Mouse (Mus musculus) skeletal muscle tissue, adult 2 months (tissue): ENCODE results near the gene Gpr142.
A peak's percentile ranks its signal among the peaks of the same experiment; 100 is the strongest.

Experiments
- DNase-seq: peaks from one replicate; pipeline ENCODE4 v3.0.0-alpha.2; 2012; ENCODE audit warnings: low read depth, low spot score

Gene Gpr142

GRCm38 (mm10) chr11:114801906-114802305, 3.2 kb downstream of the Gpr142 start:
- DNase-seq = no peak

- no peak for DNase-seq
Observed at GRCm38 (mm10) chr11:114802540-114803267, 4.0 kb downstream of the Gpr142 start.

GRCm38 (mm10) chr11:114803990-114804389, 5.3 kb downstream of the Gpr142 start:
- DNase-seq = no peak

GRCm38 (mm10) chr11:114807025-114807424, 8.3 kb downstream of the Gpr142 start:
- DNase-seq = no peak

DNA sequence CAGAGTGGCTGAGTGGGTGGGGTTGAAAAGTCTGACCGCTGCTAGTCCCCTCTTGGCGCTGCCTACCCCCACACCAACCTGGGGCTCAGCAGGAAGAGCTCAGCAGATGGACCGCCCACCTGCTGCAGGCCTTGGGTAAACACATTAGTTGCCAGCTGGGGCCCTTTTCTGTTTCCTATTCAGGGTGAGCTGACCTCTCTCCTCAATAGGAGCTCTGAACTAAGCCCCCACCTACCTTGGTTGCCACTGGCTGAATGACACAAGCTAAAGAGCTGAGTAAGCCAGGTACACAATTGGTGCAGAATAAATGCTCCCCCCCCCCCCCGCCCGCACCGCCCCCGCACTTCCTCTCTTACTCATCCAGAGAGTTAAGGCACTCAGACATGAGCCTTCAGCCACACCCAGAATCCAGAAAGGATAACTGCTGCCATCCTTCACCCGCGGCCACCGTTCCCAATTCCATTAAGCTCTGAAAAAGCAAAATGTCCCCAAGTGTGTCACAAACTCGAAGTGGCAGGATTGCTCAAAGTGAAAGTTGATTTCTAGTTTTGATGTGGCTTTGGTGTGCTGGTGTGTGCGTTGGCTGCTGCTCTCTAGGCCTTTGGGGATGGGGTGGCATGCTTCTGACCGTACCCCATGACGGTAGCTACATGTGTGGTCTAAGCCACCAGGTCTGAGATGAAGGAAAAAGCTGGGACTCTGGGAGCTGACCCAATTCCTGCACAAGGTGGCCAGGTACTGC, 9.1 kb downstream of the Gpr142 start:
- DNase-seq = no peak

- no peak for DNase-seq
Observed at GRCm38 (mm10) chr11:114809371-114809770, 10.6 kb downstream of the Gpr142 start.

DNA sequence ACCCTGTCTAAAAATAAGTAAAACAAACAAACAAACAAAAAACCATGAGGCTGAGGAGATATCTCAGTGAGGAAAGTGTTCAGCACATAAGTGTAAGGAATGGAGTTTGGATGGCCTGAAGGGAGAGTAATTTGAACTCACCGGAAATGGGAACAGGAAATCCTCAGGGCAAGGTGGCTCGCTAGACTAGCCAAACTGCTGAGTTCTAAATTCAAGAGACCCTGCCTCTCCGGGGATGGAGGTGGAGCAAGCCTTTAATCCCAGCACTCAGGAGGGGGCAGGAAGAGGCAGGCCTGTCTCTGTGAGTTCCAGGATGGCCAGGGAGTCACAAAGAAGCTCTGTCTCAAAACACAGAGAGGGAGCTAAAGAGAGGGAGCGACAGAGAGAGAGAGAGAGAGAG, 11.6 kb downstream of the Gpr142 start:
- no peak for DNase-seq

DNA sequence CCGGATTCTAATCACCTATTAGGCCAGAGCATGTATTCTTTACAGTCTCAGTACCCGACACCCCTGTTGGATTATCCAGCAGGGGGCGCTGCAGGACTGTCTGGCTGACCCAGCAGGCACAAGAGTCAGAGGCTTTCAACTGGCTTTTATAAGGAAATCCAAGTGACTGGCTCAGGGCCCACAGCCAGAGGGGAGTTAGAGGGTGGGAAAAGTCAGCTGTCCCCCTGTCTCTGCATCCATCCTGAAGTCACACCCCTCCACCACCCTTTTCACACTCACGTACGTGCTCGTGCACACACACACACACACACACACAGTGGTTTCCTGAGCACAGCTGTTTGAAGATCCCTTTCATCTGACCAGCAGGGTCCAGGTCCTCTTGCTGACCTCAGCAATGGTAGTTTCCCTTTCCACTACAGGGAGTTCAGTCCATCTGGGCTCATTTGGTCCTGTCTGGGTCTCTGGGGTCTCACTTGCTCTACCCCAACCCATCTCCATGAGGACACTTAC, 14.1 kb downstream of the Gpr142 start:
- DNase-seq = peak; percentile 76

- peak; percentile 58 for DNase-seq
Observed at GRCm38 (mm10) chr11:114814873-114815592, 16.3 kb downstream of the Gpr142 start.

DNA sequence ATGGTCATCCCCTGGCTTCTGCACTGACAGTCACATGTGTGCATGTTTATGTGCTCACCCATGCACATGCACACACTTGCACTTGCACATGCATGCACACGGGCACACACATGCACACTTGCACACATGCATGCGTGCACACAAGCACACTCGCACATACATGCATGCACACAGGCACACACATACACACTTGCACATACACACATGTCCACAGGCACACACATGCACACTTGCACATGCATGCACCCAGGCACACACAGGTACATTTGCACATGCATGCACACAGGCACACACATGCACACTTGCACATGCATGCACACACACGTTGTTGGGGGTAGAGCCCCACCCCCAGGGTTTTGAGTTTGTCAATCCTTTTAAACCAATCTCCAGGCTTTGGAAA, 18.2 kb downstream of the Gpr142 start:
- no peak for DNase-seq

- DNase-seq = no peak
Observed at GRCm38 (mm10) chr11:114818185-114818584, 19.5 kb downstream of the Gpr142 start.

- no peak for DNase-seq
Observed at GRCm38 (mm10) chr11:114819110-114819509, 20.4 kb downstream of the Gpr142 start.

GRCm38 (mm10) chr11:114820444-114820843, 21.7 kb downstream of the Gpr142 start:
- DNase-seq = no peak

DNA sequence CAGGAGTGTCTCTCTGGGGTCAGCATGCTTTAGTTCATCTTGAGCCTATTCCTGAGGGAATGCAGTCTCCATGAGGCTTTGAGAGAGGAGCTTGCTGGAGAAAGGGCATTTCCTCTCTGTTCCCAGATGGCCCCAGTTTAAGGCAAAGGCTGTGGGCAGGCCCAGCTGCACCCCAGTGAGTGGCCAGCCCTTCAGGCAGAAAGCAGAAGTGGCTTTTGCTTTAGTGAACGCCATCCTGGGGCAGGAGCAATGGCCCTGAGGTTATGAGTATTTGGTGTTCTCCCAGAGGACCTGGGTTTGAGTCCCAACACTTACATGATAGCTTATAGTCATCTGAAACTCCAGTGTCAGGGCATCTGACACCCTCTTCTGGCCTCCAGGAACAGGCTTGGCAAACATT, 22.6 kb downstream of the Gpr142 start:
- no peak for DNase-seq

GRCm38 (mm10) chr11:114822727-114823126, 24.0 kb downstream of the Gpr142 start:
- DNase-seq = peak; percentile 75

- DNase-seq = no peak
Observed at GRCm38 (mm10) chr11:114823199-114823725, 24.5 kb downstream of the Gpr142 start.

DNA sequence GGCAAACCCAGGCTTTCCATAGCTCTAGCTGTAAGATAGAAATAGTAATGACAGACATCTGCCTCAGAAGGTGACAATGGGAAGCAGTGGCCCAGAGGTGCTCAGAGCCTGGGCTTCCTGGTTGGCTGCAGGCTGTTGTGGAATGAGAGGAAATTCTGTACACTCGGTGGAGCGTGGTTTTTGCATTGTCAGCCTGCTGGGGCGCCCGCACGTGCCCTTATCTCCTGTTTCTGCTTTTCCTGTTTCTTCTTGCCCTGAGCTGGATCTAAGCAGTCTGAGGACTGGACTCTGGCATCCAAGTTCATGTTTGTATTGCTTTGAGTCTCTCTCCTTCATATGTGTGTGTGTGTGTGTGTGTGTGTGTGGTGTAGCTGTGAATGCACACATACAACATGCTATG, 28.0 kb downstream of the Gpr142 start:
- DNase-seq = no peak

DNA sequence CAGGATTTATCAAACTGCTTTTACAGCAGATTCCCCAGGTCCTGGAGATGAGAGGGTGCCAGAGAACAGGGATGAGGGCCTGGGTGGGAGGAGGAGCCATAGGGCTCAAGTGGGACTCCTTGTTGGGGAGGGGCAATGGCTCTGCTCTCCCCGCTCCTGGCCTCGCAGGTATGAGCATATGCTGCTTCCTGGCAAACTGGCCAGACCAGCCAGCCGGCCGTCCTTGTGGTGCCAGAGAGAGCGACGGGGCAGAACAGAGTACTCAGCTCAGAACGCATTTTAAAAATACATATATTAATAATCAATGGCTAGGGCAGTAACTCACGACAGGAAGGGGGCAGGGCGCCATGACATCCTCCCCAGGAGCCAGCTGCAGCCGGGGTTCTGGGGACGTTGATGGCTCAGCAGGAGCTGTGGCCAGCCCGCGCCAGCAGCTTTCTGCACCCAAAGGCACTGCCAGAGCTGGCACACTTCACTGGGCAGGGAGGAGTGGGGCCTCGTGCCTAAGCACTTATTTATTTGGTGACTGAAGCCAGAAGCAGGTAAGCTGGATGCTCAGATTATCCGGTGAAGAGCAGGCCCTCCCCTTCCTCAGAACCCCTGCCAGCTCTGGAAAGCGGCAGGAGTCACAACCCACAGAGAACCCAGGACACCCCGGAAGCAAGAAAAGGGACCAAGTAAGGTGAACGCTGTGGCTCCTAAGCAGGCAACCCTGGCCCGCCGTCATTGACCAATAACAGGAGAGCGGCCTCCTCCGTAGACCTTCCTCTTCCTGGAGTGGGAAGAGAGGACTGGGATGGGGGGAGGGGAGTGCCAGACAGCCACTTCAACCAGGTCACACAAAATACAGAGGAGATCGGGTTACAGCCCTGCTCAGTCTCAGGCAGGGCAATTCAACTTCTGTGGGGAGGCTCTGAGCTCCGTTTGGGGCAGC, 31.0 kb downstream of the Gpr142 start:
- DNase-seq = peak; percentile 89

DNA sequence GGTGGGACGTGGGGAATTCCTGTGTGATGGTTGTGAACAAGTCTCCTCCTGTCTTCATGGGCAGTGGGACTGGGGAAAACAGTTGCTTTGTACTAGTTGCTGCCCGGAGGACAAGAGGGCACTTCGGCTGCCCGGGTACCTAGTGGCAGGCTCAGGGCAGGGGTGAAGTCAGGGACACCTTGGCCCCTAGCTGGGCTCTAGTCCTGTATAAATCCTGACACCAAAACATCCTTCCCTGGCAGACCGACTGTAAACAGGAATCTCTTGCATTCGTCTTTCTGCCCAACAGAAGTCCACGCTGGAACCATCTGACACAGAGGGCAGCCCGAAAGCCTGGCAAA, 31.7 kb downstream of the Gpr142 start:
- DNase-seq = peak; percentile 60

DNA sequence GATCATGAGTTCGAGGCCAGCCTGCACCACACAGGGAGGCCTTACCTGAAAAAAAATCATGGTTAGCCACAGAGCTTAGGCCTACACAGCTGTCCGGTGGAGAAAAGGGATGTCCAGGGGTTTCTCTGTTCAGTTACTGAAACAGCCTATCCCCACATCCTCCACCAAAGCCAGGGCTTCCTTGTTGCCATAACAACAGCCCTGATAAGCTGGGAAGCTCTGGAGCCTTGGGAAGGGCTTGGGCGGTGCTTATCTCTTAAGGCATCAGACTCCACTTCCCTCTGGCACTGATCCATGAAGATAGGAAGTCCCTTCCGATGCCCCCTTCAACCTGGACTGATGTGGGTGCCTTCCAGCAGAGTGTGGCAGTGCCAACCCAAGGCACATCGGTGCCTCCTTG, 34.4 kb downstream of the Gpr142 start:
- no peak for DNase-seq
